Mouse (Mus musculus) liver, adult 2 months (tissue): ENCODE data around the gene Fam173b. TPM values are rescaled to one million over a fixed set of nuclear protein-coding genes. Genes with fewer than 3 reads are reported as not detected.

ENCODE experiments used
- DNase-seq: peaks from one replicate; pipeline ENCODE4 v3.0.0-alpha.2; 2011; ENCODE audit warnings: low read depth, low spot score; ENCODE audit errors: extremely low read depth
- H3K27ac ChIP-seq: fragments of 200-500 bp; replicated peaks from 2 replicates; pipeline ENCODE4 v1.5.1; 2012; ENCODE audit warnings: low read depth, mild to moderate bottlenecking, control low read depth, inconsistent platforms, low read length; ENCODE audit not compliant: insufficient read depth
- H3K27me3 ChIP-seq: fragments of 200-500 bp; 2 replicates; pipeline ENCODE4 v1.6.1; 2012; ENCODE audit warnings: mild to moderate bottlenecking, moderate library complexity, low read length, inconsistent platforms; ENCODE audit not compliant: control insufficient read depth, insufficient read depth
- H3K36me3 ChIP-seq: fragments of 200-500 bp; 2 replicates; pipeline ENCODE4 v1.6.1; 2012; ENCODE audit warnings: low read length, inconsistent platforms; ENCODE audit not compliant: control insufficient read depth, insufficient read depth
- H3K4me1 ChIP-seq: fragments of 200-500 bp; 2 replicates; pipeline ENCODE4 v1.6.1; 2011; ENCODE audit warnings: low read length; ENCODE audit not compliant: control insufficient read depth, insufficient read depth
- H3K4me3 ChIP-seq: fragments of 200-500 bp; 2 replicates; pipeline ENCODE4 v1.5.1; 2011; ENCODE audit warnings: low read depth, mild to moderate bottlenecking, control low read depth, low read length, moderate library complexity; ENCODE audit not compliant: insufficient read depth
- H3K79me2 ChIP-seq: fragments of 200-500 bp; 2 replicates; pipeline ENCODE4 v1.6.1; 2012; ENCODE audit warnings: inconsistent platforms, mild to moderate bottlenecking, low read length, moderate library complexity; ENCODE audit not compliant: control insufficient read depth, insufficient read depth
- H3K9ac ChIP-seq: fragments of 200-500 bp; 2 replicates; pipeline ENCODE4 v1.6.1; 2012; ENCODE audit warnings: low read depth, mild to moderate bottlenecking, control low read depth, inconsistent platforms, low read length
- CTCF ChIP-seq: fragments of 200-500 bp; IDR thresholded peaks from 2 replicates; pipeline ENCODE4 v1.5.1; 2011; ENCODE audit warnings: low read depth, low read length, control low read depth
- POLR2A ChIP-seq: fragments of 200-500 bp; IDR thresholded peaks from 2 replicates; pipeline ENCODE4 v1.6.1; 2011; ENCODE audit warnings: low read length, control low read depth; ENCODE audit not compliant: insufficient read depth; ENCODE audit errors: extremely low read depth
- WGBS: fragments of 180-500 bp; shearing (Covaris S2); methylation state at CpG from one replicate; pipeline ENCODE4 v1.1.7; 2018; 5-methylcytosine and 5-hydroxymethylcytosine counted together
- polyA plus RNA-seq: library from polyadenylated mRNA; depleted of rRNA; stranded (reverse); fragments of >200 nt; gene quantifications from 2 replicates; pipeline ENCODE4 v1.2.3, GENCODE M21; 2012
- total RNA-seq: library from RNA; depleted of rRNA; stranded (reverse); fragments of >200 nt; gene quantifications from 2 replicates; pipeline ENCODE4 v1.2.3, GENCODE M21; 2014

Fam173b gene
- total and polyA plus RNA-seq, 2 experiments = 8.5 to 20.1 TPM

DNA sequence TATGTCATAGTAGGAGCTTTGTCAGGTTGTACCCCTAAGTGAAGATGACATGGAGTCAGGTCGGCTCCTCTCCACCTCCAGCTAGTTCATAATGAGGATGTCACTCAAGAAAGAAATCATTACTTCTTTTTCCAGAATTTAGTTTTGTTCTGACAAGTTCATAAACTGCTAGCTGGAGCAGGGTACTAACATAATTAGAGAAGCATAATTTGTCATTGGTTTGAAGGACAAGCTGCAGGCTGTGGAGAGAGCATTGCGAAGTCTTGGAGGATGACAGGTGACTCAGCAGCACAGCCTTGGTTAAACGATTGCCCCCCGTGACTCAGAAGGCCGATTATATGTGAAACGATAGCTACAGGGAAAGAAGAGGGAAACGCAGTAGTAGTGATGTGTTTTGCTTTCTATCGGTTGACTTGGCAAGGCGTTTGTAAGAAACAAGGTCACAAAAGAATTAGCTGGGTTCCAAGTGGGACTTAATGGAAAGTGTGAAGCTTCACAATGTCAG is 34.5 kb downstream of the Fam173b start:
- no peak overlapping the region for H3K27ac ChIP-seq
- H3K9ac ChIP-seq = no peak overlapping the region
- no peaks in the 10 kb centered on the region for H3K36me3 ChIP-seq
- no peaks in the 10 kb centered on the region for H3K79me2 ChIP-seq
- H3K4me1 ChIP-seq = no peaks in the 10 kb centered on the region
- no peak for DNase-seq
- TF ChIP-seq CTCF = no peak
- no peak for TF ChIP-seq POLR2A
- WGBS = 89% methylated on average over 9 of the region's 9 CpGs
- no peaks in the 10 kb centered on the region for H3K27me3 ChIP-seq
- H3K4me3 ChIP-seq = no peak overlapping the region

DNA sequence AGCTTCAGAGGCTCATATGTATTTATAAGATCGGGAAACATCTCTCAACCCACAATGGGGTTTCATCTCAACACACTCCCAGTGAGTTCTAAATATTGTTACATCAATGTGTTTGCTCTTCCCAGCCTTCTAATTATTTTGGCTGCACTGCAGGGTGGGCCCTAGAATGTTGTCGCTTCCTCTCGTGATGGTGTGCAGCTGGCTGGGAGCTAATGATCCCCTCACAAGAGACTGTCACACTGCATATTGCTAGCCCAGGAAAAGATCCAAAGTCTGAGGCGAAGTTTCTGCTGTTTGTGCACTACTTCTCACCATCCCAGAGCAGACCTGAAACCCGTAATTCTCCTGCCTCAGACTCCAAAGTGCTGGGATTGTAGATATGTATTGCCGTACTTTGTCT is 45.6 kb downstream of the Fam173b start:
- Histone ChIP-seq H3K9ac (no peak overlapping the region), H3K27ac (no peak overlapping the region), H3K79me2 (no peaks in the 10 kb centered on the region), H3K4me3 (no peak overlapping the region), H3K4me1 (no peaks in the 10 kb centered on the region), H3K36me3 (no peaks in the 10 kb centered on the region), H3K27me3 (no peaks in the 10 kb centered on the region)
- no peak for DNase-seq
- TF ChIP-seq POLR2A (no peak), CTCF (no peak)
- 92% methylated on average over 6 of the region's 6 CpGs for WGBS

DNA sequence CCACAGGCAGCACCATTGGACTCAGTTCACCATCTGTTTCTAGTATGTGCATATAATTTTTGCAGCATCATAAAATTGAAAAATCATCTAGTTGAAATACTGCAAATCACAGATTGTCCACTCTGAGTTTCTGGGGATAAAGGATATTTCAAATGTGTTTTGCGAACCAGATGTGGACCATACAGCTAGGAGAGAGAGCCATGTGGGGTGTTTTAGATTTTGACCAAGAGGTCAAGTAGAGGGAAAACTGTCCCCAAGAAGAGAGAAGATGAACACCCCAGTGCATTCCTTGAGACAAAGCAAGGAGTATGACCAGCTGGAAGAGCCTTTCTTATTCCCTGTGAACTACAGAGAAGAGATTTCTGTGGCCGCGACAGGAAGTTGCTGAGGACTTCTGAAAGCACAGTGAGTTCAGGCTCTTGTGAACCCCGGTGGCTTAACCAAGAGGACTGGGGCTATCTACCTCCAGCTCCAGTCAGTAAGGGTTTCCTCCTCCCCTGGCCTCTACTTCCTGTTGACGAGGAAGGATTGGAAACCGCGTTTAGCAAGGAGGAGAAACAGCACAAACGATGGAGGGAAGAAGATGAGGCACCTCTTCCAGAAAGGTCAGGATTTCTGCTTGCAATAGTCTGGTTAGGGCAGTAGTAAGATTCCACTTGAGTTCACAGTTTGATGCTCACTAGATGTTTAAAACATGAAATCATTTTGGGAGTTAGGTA is 46.4 kb downstream of the Fam173b start:
- H3K36me3 ChIP-seq = no peaks in the 10 kb centered on the region
- no peak overlapping the region for H3K27ac ChIP-seq
- no peak for TF ChIP-seq CTCF
- TF ChIP-seq POLR2A = no peak
- H3K27me3 ChIP-seq = no peaks in the 10 kb centered on the region
- no peak for DNase-seq
- H3K4me1 ChIP-seq = no peaks in the 10 kb centered on the region
- H3K9ac ChIP-seq = no peak overlapping the region
- H3K79me2 ChIP-seq = no peaks in the 10 kb centered on the region
- WGBS = 70% methylated on average over 8 of the region's 8 CpGs
- H3K4me3 ChIP-seq = no peak overlapping the region

DNA sequence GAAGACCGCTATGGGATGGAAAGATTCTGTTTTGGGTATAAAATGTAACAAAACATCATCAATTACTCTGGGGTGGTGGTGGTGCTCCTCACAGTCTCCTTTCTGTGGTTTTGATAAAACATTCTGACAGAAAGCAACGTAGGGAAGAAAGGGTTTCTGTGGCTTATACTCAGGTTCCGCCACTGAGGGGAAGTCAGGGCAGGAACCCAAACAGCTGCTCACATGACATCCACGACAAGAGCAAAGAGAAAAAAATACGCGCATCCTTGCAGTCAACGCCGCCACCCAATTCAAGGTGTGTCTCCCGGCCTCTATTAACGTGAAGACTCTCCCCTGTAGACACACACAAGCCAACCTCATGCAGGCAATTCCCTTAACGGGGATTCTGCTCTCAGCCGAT is 48.0 kb downstream of the Fam173b start:
- H3K27me3 ChIP-seq = no peaks in the 10 kb centered on the region
- DNase-seq = no peak
- no peak overlapping the region for H3K27ac ChIP-seq
- no peaks in the 10 kb centered on the region for H3K4me1 ChIP-seq
- no peak overlapping the region for H3K4me3 ChIP-seq
- no peaks in the 10 kb centered on the region for H3K36me3 ChIP-seq
- no peak overlapping the region for H3K9ac ChIP-seq
- WGBS = 86% methylated on average over 12 of the region's 12 CpGs
- TF ChIP-seq POLR2A (no peak), CTCF (no peak)
- no peaks in the 10 kb centered on the region for H3K79me2 ChIP-seq

DNA sequence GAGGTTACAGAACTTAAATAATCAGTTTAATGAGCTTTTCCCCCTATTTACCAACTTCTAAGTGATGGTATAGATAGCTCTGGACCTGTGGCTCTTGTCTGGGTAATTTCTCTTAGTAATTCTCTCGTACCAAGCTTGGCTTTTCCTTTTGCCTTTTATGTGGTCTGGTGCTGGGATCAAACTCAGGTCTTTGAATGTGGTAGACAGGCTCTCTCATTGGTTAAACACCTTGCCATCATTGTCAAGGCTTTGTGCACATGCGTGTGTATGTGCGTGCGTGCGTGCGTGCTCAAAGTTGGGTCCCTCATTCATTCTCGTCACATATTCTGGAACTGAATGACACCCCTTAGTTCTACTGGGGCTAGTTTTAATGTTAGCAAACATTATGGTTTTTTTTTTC is 49.2 kb downstream of the Fam173b start:
- no peak for TF ChIP-seq POLR2A
- TF ChIP-seq CTCF = no peak
- no peaks in the 10 kb centered on the region for H3K79me2 ChIP-seq
- no peak overlapping the region for H3K27ac ChIP-seq
- H3K4me3 ChIP-seq = no peak overlapping the region
- H3K27me3 ChIP-seq = no peaks in the 10 kb centered on the region
- no peaks in the 10 kb centered on the region for H3K4me1 ChIP-seq
- WGBS = 97% methylated on average over 7 of the region's 7 CpGs
- no peak overlapping the region for H3K9ac ChIP-seq
- no peaks in the 10 kb centered on the region for H3K36me3 ChIP-seq
- no peak for DNase-seq

DNA sequence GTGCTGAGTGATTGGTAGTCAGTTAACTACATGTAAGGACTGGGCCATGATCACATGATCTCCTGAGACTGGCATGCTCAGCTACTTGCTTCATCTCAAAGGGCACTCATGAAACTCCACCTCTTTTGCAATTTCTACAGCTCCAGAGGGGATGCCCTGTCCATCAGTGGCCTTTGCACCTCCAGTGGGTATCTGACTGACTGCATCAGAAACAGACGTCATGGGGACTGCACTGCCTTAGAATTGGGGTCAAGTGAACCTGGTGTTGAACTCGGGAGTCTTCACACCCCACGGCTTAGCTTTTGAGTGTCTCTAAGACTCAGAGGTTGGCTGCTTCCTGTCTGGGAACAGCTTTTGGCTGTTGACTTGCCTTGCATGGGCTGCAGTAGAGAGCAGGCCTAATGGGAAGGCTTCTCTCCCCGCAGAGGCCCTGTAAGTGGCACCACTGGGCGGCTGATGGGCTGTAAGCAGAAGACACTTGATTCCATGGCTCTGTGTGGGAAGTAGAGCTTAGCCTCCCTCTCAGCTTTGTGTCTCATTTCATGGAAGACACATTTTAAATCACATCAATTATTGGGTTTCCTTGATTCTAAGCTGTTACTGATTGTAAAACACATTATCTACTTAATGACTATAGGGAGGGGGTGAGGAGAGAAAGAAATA is 58.6 kb downstream of the Fam173b start:
- H3K79me2 ChIP-seq = no peaks in the 10 kb centered on the region
- no peak overlapping the region for H3K9ac ChIP-seq
- peaks cover 2% of the 10 kb centered on the region; the same call in 1 of the 2 replicates for H3K4me1 ChIP-seq
- no peaks in the 10 kb centered on the region for H3K36me3 ChIP-seq
- no peaks in the 10 kb centered on the region for H3K27me3 ChIP-seq
- TF ChIP-seq CTCF = no peak
- no peak for TF ChIP-seq POLR2A
- no peak overlapping the region for H3K4me3 ChIP-seq
- 76% methylated on average over 5 of the region's 5 CpGs for WGBS
- no peak overlapping the region for H3K27ac ChIP-seq
- DNase-seq = peak; percentile 42
